Mouse (Mus musculus): ENCODE data around the gene Cxcl2. TPM values are rescaled to one million over a fixed set of nuclear protein-coding genes. Genes with fewer than 3 reads are reported as not detected.

Gene Cxcl2
- polyA plus RNA-seq, 1 experiment from 2014 or later: not detected

DNA sequence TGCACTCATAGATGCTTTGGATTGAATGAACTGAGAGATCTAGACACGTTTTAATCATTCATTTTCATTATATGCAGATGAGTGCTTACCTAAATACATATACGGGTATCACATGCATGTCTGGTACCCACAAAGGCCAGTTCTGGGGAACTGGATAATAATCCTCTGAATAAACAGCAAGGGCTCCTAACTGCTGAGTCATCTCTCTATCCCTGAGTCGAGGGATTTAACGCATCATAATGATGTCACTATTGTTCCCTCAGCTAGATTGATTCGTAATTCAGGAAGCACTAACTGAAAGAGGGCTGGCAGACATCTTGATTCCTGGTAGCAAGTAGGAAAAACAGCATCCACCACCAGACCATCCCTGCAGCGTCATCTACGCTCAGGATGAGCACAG is 3.0 kb upstream of the Cxcl2 start:
- Histone ChIP-seq H3K4me3 (no peak overlapping the region), H3K9me3 (replicated peaks) (no peaks in the 10 kb centered on the region), H3K27ac (no peak overlapping the region), H3K4me2 (replicated peaks) (no peak overlapping the region), H3K27me3 (peaks cover 17% of the 10 kb centered on the region), H3K9ac (no peak overlapping the region), H3K4me1 (peaks cover 6% of the 10 kb centered on the region), H3K36me3 (no peaks in the 10 kb centered on the region)
- WGBS: 76% methylated on average over 7 of the region's 7 CpGs
- no peak for ATAC-seq (ENCODE audit: low FRiP score)

DNA sequence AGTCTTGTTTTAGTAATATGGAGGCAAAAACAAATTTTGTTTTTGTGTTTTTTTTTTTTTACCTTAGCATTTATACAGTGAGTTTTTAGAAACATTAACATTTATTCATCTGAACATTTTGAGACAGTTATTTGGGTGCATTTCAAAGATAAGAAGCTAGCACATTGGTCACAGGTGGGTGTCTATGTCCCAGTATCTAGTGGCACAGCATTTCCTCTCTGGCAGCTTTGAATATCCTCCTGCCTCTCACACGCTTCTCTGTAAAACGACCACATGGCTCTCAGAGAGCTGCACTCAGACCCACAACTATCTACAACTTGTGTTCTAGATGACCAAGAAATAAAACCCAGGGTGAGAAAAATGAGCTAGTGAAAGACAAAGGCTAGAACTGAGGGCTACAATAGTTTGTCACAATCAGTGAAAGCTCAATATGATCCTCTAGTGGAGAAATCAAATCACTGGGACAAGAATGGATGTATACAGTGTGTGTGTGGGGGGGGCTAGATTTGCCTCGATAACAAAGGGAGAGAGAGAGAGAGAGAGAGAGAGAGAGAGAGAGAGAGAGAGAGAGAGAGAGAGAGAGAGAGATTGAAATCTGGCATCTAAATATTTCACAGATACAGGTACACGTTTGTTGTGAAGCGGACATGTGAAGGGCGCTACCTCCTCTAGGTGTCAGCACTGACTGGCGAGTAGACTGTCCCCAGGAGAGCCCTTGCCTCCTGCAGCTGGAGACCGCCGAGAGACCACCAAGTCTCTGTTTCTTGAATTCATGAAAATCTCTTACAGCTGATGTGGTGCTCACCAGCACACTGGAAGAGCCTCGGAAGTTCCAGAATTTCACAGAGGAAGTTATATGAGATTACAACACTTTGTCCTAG is 1.1 kb upstream of the Cxcl2 start:
- WGBS: 12% methylated on average over 10 of the region's 10 CpGs
- ATAC-seq (ENCODE audit: low FRiP score): peak; percentile 59; the same call in 1 of the 2 replicates
- Histone ChIP-seq H3K27ac (no peak overlapping the region), H3K4me3 (peak overlapping the region; percentile 27), H3K9me3 (replicated peaks) (no peaks in the 10 kb centered on the region), H3K9ac (peak overlapping the region; percentile 8; the same call in 1 of the 2 replicates), H3K36me3 (no peaks in the 10 kb centered on the region), H3K4me1 (peaks cover 6% of the 10 kb centered on the region), H3K27me3 (peaks cover 17% of the 10 kb centered on the region), H3K4me2 (replicated peaks) (peak overlapping the region; percentile 62)

DNA sequence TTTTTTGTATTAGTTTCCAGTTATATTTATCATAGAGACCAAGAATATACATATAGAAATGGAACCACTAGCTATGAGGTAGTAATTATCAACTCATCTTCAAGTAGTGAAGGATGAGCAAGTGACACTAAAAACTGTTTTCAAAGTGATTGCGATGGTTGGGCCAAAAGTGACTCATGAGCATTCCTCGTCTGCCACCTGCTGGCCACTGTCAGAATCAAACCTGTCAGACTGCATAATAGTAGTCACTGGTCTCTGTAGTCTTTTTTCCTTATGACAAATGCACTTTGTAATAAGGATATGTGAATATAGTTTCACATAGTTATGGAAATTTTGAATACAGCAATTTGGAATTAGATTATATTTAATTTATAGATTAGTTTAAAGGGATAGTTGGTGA is 5.3 kb downstream of the Cxcl2 start:
- 3% methylated on average over 2 of the region's 2 CpGs for WGBS
- H3K36me3 ChIP-seq: no peaks in the 10 kb centered on the region
- ATAC-seq (ENCODE audit: low FRiP score): no peak
- H3K4me1 ChIP-seq: no peaks in the 10 kb centered on the region
- no peak overlapping the region for H3K9ac ChIP-seq
- no peaks in the 10 kb centered on the region for H3K9me3 ChIP-seq (replicated peaks)
- no peak overlapping the region for H3K4me2 ChIP-seq (replicated peaks)
- peaks cover 9% of the 10 kb centered on the region for H3K27me3 ChIP-seq
- no peak overlapping the region for H3K4me3 ChIP-seq
- no peak overlapping the region for H3K27ac ChIP-seq

DNA sequence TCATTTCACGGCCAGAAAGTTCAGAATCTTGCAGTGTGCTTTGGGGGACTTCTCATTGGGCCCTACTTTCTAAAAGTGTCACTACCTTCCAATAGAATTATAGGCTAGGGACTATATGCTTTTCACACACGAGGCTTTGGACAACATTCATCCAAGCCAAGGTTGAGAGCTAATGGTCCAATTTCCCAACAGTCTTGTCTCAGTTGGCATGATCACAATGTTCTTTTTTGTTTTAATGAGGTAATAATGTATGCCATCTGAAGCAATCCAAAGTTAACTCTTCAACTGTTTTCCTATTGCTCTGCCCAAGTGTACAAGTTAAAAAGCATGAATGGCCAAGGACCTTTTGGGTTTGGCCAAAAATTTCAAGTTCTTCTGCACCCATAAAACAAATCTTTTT is 15.8 kb downstream of the Cxcl2 start:
- Histone ChIP-seq H3K9me3 (replicated peaks) (no peaks in the 10 kb centered on the region), H3K27me3 (no peaks in the 10 kb centered on the region), H3K4me2 (replicated peaks) (no peak overlapping the region), H3K36me3 (no peaks in the 10 kb centered on the region), H3K4me1 (no peaks in the 10 kb centered on the region), H3K9ac (no peak overlapping the region), H3K27ac (no peak overlapping the region), H3K4me3 (no peak overlapping the region)
- no peak for ATAC-seq (ENCODE audit: low FRiP score)
- 79% methylated on average over 2 of the region's 2 CpGs for WGBS

DNA sequence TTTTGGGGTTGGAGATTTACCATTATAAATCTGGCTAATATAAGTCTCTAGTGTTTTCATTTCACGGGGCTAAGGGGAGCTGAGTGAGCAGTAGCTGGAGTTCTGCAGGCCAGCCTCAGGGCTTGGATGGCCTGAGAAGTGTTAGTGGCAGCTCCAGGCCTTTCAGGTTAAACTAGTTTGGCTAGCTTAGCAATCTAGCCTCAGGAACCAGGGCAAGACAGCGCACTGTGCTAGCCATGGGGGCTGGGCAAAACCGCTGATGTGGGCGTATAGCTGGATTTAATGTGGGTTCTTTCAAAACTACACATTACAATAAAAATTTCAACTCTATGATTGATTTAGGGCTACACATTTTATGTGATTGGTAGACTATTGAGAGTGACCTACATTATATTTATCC is 19.3 kb downstream of the Cxcl2 start:
- H3K36me3 ChIP-seq: no peaks in the 10 kb centered on the region
- H3K4me2 ChIP-seq (replicated peaks): no peak overlapping the region
- H3K4me3 ChIP-seq: no peak overlapping the region
- no peak overlapping the region for H3K27ac ChIP-seq
- H3K9me3 ChIP-seq (replicated peaks): no peaks in the 10 kb centered on the region
- H3K9ac ChIP-seq: no peak overlapping the region
- 93% methylated on average over 4 of the region's 4 CpGs for WGBS
- H3K27me3 ChIP-seq: no peaks in the 10 kb centered on the region
- no peaks in the 10 kb centered on the region for H3K4me1 ChIP-seq
- no peak for ATAC-seq (ENCODE audit: low FRiP score)

DNA sequence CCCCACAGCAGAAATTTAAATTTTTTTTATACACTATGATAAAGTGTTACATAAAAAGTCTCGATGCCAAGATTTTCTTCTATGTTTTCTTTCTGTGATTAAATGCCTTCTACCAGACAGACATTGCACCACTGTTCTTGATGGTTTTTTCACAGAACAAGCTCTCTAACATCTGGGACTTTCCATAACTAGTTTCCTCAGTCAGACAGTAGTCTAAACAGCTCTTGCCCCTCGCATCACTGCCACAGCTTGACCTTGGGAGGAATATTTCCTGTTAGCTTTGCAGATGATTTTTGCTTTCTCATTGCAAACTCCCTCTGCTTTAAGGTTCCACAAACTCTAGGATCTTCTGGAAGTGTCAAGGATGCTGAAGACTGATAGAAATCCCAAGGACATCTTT is 26.9 kb downstream of the Cxcl2 start:
- peak; percentile 18 for ATAC-seq (ENCODE audit: low FRiP score)
- H3K4me1 ChIP-seq: peaks cover 14% of the 10 kb centered on the region
- WGBS: 44% methylated on average over 2 of the region's 2 CpGs
- H3K4me3 ChIP-seq: peak overlapping the region; percentile 86
- no peaks in the 10 kb centered on the region for H3K9me3 ChIP-seq (replicated peaks)
- peak overlapping the region; percentile 99 for H3K27ac ChIP-seq
- H3K27me3 ChIP-seq: no peaks in the 10 kb centered on the region
- peak overlapping the region; percentile 98 for H3K9ac ChIP-seq
- H3K36me3 ChIP-seq: peaks cover 19% of the 10 kb centered on the region
- peak overlapping the region; percentile 69 for H3K4me2 ChIP-seq (replicated peaks)

DNA sequence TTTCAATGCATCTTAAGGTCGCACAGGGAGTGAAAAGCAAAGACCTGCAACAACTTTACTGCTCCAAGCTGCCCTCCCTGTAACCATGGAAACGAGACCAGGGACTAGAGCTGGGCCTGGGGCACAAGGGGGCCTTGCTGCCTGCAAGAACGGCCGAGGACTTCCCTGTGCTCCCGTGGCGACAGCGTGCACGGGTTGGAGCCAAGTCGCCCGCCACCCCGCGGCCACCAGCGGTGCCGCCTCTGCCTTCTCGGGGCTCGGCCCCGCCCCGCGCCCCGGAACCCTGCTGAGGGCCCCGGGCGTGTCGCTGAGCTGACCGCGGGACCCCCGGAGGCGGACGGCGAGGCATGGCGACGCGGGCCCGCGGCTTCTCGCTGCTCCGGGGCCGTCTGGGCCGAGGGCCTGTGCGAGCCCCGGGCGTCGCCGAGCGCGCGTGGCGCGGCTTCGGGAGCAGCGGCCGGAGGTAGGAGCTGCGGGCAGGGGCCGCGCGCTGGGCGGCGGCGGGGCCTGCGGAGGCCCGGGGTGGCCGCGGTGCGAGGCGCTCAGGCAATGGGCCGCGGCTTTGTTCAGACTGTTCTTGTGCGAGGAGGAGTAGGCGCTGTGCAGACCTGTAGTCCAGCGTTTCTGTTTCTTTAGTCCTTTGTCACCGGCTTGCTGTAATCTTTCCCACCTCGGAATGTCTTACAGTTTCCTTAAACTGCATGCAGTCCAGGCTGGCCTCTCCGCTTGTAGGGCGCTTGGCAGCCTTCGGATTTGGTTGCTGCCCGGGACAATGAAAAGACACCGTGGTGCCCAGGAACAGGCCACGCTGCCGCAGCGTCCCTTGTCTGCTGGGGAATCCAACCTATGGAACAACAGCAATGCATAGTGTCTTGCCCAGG is 27.5 kb downstream of the Cxcl2 start, which contains the start of gene Mthfd2l:
Gene Mthfd2l, plus strand, starts transcription at position 147 of the 881 bp plus-strand sequence.
- Histone ChIP-seq H3K4me3 (peak within 1 kb of the TSS; percentile 86), H3K4me2 (replicated peaks) (peak within 1 kb of the TSS; percentile 69), H3K4me1 (peaks cover 14% of the 10 kb centered on the region), H3K36me3 (peaks cover 19% of the 10 kb centered on the region), H3K27ac (peak within 1 kb of the TSS; percentile 99), H3K9me3 (replicated peaks) (no peaks in the 10 kb centered on the region), H3K9ac (peak within 1 kb of the TSS; percentile 98), H3K27me3 (no peaks in the 10 kb centered on the region)
- ATAC-seq (ENCODE audit: low FRiP score): peak; percentile 98
- under 1% methylated on average over 73 of the region's 79 CpGs for WGBS

DNA sequence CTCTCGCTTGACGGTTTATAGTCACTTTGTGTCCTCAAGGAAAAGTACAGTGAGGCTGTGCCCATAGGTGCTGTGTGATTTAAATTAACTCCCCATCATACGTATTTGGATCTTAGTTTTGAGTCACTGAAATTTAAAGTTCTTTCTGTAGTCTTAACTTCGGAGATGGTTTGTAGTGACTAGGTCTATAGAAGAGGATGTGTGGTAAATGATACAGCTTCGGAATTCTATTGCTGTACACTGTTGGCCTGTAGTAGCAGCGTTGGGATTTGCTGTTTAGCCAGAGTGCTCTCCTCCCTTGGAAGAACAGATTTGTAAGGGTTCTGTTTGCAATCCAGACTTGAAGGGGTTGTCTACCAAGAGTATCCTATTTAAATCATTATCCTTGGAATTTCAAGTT is 28.2 kb downstream of the Cxcl2 start:
- Histone ChIP-seq H3K9ac (peak overlapping the region; percentile 98), H3K4me2 (replicated peaks) (peak overlapping the region; percentile 69), H3K36me3 (peaks cover 19% of the 10 kb centered on the region), H3K9me3 (replicated peaks) (no peaks in the 10 kb centered on the region), H3K4me3 (peak overlapping the region; percentile 86), H3K4me1 (peaks cover 14% of the 10 kb centered on the region), H3K27ac (peak overlapping the region; percentile 99), H3K27me3 (no peaks in the 10 kb centered on the region)
- ATAC-seq (ENCODE audit: low FRiP score): peak; percentile 45
- WGBS: 5% methylated on average over 6 of the region's 6 CpGs

DNA sequence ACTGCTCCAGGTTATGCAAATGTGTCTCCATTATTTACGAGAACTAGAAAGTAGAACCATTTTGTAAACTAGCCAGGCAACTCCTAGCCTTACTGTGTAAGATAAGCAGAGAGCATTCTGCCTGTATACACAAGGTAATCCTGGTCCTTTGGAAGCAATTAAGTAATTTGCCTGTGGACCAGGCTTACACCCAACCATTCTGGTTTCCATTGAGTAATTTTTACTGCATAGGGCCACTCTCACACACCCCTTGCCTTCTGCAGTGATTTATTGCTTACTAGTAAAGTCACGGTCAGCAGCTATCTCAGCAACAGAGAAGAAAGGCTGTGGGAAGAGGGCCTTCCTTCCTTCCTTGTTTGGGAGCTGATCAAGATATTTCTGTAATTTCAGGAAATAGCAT is 33.0 kb downstream of the Cxcl2 start:
- Histone ChIP-seq H3K4me1 (peaks cover 11% of the 10 kb centered on the region), H3K4me2 (replicated peaks) (no peak overlapping the region), H3K9ac (no peak overlapping the region), H3K9me3 (replicated peaks) (no peaks in the 10 kb centered on the region), H3K27ac (no peak overlapping the region), H3K4me3 (no peak overlapping the region), H3K27me3 (no peaks in the 10 kb centered on the region), H3K36me3 (peaks cover 19% of the 10 kb centered on the region)
- no peak for ATAC-seq (ENCODE audit: low FRiP score)
- WGBS: 88% methylated on average over 2 of the region's 2 CpGs

DNA sequence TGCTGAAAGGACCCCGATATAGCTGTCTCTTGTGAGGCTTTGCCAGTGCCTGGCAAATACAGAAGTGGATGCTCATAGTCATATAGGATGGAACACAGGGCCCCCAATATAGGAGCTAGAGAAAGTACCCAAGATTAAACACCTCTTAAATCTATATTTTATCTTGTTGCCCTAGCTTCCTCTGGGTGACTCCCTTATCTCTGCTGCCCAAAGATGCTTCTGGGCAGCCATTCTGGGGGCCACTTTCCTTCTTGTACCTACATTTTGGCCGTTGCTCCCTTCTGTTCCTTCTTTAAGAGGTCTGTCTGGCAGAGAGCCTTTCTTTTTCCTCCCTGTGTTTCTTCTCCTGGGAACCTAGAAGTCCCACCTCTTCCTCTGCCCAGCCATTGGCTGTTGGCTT is 41.8 kb downstream of the Cxcl2 start:
- Histone ChIP-seq H3K9ac (no peak overlapping the region), H3K4me3 (no peak overlapping the region), H3K4me1 (no peaks in the 10 kb centered on the region), H3K36me3 (peaks cover 4% of the 10 kb centered on the region; the same call in 1 of the 2 replicates), H3K9me3 (replicated peaks) (no peaks in the 10 kb centered on the region), H3K27ac (no peak overlapping the region), H3K4me2 (replicated peaks) (no peak overlapping the region), H3K27me3 (no peaks in the 10 kb centered on the region)
- 91% methylated on average over 2 of the region's 2 CpGs for WGBS
- ATAC-seq (ENCODE audit: low FRiP score): no peak

DNA sequence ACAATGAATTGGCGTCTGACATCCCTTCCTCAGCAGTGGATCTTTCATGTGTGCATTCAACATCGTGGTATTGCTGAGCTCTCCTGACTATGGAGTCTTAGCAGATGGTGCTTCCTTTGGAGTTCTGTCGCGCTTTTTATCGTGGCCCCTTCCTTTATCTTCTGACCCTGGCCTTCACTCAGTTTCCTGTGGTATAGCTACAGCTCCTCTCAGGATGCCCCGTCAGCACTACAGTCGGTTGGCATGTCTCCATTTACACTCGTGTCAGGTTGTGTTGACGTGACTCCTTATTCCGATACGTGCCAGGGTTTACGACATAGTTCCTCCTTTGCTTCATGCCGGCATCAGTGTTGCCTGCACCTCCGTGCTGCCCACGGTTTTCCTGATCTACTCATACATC is 45.8 kb downstream of the Cxcl2 start:
- Histone ChIP-seq H3K27ac (no peak overlapping the region), H3K9ac (no peak overlapping the region), H3K27me3 (no peaks in the 10 kb centered on the region), H3K36me3 (peaks cover 4% of the 10 kb centered on the region; the same call in 1 of the 2 replicates), H3K9me3 (replicated peaks) (no peaks in the 10 kb centered on the region), H3K4me1 (no peaks in the 10 kb centered on the region), H3K4me3 (no peak overlapping the region), H3K4me2 (replicated peaks) (no peak overlapping the region)
- no peak for ATAC-seq (ENCODE audit: low FRiP score)
- WGBS: 86% methylated on average over 15 of the region's 15 CpGs

DNA sequence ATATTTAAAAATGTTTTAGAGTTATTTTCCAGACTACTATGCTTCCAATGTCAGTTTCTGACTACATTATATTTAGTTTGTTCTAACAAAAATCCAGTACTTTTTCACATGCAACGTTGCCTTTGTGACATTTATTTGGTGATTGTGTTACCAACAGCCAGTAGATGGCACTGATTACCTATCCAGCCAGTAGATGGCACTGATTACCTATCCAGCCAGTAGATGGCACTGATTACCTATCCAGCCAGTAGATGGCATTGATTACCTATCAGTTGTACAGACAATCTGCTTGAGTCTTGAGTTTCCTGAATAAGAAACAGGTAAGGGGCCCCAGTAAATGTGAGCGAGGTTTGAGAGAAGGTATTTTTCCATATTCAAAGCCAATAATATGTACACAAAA is 47.8 kb downstream of the Cxcl2 start:
- Histone ChIP-seq H3K4me2 (replicated peaks) (no peak overlapping the region), H3K9me3 (replicated peaks) (no peaks in the 10 kb centered on the region), H3K27me3 (no peaks in the 10 kb centered on the region), H3K9ac (no peak overlapping the region), H3K27ac (no peak overlapping the region), H3K4me3 (no peak overlapping the region), H3K36me3 (peaks cover 4% of the 10 kb centered on the region; the same call in 1 of the 2 replicates), H3K4me1 (no peaks in the 10 kb centered on the region)
- WGBS: 42% methylated on average over 2 of the region's 2 CpGs
- ATAC-seq (ENCODE audit: low FRiP score): peak; percentile 56

Data from hindbrain, embryonic 12.5 days (tissue).